Mouse (Mus musculus) macrophage (primary cell): Measurements from ENCODE around the gene Dnase1l3. TPM values are rescaled to one million over a fixed set of nuclear protein-coding genes. Genes with fewer than 3 reads are reported as not detected.

Experiments used
- H3K27ac ChIP-seq: fragments of 350-480 bp; formaldehyde crosslinking; 2 replicates; pipeline ENCODE4 v1.9.0; 2021
- H3K36me3 ChIP-seq: fragments of 350-480 bp; formaldehyde crosslinking; 2 replicates; pipeline ENCODE4 v1.9.0; 2021; ENCODE audit errors: inconsistent target
- H3K4me3 ChIP-seq: fragments of 350-480 bp; formaldehyde crosslinking; 2 replicates; pipeline ENCODE4 v1.9.0; 2021; ENCODE audit errors: inconsistent target
- H3K79me2 ChIP-seq: fragments of 350-480 bp; formaldehyde crosslinking; 2 replicates; pipeline ENCODE4 v1.9.0; 2021; ENCODE audit errors: inconsistent target
- WGBS: methylation state at CpG from one replicate; pipeline ENCODE4 v1.1.7; 2026; ENCODE audit warnings: inconsistent platforms; ENCODE audit not compliant: missing documents; 5-methylcytosine and 5-hydroxymethylcytosine counted together
- polyA plus RNA-seq: library from polyadenylated mRNA; stranded (reverse); fragments of 250-400 nt; gene quantifications from 3 replicates; pipeline ENCODE4 v1.2.4, GENCODE M21; 2018; ENCODE audit warnings: inconsistent platforms

The Dnase1l3 gene
- polyA plus RNA-seq, 1 experiment from 2014 or later: 0.40 TPM

DNA sequence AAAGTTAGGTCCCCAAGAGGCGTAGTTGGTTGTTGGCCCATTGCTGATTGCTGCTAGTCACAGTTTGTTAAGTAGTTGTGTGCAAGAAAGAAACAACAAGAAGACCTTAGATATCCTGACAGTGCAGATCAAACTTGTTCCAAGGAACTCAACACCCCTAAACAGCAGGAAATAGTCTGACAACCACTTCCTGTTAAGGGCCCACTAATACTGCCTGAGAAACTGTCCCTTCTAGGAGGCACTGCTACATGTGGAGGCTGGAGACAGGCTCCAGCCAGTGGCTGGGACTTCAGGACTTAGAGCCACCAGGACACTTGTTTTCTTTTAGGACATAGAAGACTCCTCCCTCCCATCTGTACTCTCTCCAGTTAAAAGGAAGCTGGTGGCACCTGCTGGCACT, 16.9 kb downstream of the Dnase1l3 start:
- H3K4me3 ChIP-seq: no peak overlapping the region
- 88% methylated on average over 1 of the region's 1 CpGs for WGBS
- no peak overlapping the region for H3K27ac ChIP-seq
- no peaks in the 10 kb centered on the region for H3K79me2 ChIP-seq
- H3K36me3 ChIP-seq: no peaks in the 10 kb centered on the region

DNA sequence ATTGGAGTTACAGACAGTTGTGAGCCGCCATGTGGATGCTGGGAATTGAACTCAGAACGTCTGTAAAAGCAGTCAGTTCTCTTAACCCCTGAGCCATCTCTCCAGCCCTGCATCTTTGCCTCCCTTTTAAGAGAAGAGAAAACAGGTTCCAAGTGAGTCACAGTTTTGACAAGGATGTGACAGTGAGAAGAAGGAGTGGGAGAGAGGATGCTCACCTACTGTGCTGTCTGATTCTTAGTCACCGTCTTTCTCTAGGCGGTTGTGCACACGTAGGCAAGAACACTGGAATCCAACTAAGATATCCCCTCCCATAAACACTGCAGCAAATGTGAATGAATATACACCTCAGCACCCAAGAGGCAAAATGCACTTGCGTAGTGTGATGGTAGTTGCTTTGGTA, 19.2 kb downstream of the Dnase1l3 start:
- Histone ChIP-seq H3K27ac (no peak overlapping the region), H3K4me3 (no peak overlapping the region), H3K36me3 (no peaks in the 10 kb centered on the region), H3K79me2 (no peaks in the 10 kb centered on the region)
- WGBS: 97% methylated on average over 6 of the region's 6 CpGs

DNA sequence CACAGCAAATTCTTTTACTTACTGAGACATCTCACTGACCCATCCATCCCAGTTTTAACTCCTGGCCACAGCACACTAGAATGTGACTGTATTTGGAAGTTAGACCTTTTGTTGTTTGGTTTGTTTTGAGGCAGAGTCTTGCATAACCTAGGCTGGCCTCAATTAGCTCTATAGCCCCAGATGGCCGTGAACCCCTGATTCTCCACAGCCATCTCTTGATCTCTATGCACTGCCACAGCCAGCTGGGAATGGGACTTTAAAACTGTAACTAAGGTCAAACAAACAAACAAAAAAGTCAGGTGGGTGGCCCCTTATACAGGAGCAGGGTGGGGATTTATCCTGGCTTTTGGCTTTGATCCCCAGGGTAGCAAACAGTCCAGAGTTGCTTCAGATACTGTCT, 19.7 kb downstream of the Dnase1l3 start:
- no peaks in the 10 kb centered on the region for H3K36me3 ChIP-seq
- WGBS: 88% methylated on average over 1 of the region's 1 CpGs
- no peaks in the 10 kb centered on the region for H3K79me2 ChIP-seq
- H3K27ac ChIP-seq: no peak overlapping the region
- H3K4me3 ChIP-seq: no peak overlapping the region

DNA sequence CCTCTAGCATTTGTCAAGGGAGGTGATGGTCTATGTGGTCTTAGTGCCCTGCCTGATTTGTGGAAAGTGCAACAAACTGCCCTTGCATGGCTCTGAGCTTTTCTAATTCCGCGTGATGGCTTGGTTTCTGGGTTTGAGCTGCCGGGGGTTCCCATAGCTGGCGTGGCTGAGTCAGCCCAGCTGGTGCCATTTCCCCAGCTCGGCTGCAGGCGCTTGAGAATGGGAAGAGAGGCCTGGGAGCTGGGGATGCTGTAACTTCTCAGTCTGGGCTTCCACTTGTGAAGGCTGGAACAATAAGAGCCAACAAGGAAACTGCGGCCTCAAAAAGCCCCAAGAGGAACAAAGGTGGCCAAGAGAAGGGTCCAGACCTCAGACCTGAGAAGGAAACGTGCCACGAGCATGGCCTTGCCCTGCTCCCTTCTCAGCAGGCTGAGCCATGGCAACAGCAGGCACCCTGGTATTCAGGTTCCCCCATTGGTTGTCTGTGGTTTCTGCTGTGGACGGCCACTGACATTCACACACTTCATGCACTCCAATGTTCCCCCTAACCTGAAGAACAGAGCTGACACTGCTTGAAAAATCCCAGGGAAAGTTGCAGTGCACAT, 22.4 kb downstream of the Dnase1l3 start:
- no peak overlapping the region for H3K27ac ChIP-seq
- WGBS: 28% methylated on average over 10 of the region's 10 CpGs
- no peaks in the 10 kb centered on the region for H3K36me3 ChIP-seq
- no peaks in the 10 kb centered on the region for H3K79me2 ChIP-seq
- H3K4me3 ChIP-seq: no peak overlapping the region

DNA sequence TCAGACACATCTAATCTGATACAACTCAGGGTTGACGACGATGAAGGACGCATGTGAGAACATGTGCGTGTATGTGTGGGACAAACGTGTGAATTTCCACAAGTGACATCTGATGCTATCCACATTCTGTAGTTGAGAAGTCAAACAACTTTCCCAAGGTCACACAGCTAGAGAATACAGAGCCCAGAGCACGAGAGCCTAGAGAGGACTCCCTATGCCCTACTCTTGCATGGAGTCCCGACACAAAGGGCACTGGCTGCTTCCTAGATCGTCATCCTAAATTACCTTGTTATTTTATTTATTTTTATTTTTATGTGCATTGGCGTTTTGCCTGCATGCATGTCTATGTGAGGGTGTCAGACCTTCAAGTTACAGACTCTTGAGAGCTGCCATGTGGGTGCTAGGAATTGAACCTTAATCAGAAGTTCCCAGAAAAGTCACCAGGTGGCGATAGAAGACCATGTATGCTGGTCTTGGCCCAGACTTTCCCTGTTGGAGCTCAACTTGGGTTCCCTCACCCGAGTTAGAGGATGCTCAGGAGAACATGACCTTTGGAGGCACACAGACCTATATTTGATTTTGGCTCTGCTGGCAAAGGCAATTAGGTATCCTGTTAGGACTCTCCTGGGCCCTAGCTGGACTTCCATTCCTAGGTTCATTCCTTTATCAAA, 30.0 kb downstream of the Dnase1l3 start:
- H3K36me3 ChIP-seq: no peaks in the 10 kb centered on the region
- WGBS: 54% methylated on average over 11 of the region's 11 CpGs
- H3K27ac ChIP-seq: no peak overlapping the region
- no peaks in the 10 kb centered on the region for H3K79me2 ChIP-seq
- no peak overlapping the region for H3K4me3 ChIP-seq

DNA sequence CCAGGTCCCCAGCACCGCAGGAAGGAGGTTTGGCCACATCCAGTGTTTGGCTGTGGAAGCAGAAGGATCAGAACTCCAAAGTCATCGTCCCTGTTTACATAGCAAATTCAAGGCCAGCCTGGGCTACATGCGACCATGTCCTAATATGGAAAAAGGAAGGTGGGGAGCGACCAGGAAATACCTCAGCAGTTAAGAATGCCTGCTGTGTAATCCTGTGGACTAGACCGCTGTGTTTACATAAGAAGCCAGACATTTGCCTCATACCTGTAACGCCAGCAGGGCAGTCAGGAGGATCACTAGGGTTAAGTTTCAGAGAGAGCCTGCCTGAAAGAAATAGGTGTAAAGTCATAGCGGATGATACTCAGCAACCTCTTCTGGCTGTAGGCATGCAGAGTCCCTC, 31.2 kb downstream of the Dnase1l3 start:
- H3K79me2 ChIP-seq: no peaks in the 10 kb centered on the region
- H3K27ac ChIP-seq: no peak overlapping the region
- WGBS: 74% methylated on average over 7 of the region's 7 CpGs
- no peak overlapping the region for H3K4me3 ChIP-seq
- H3K36me3 ChIP-seq: no peaks in the 10 kb centered on the region

DNA sequence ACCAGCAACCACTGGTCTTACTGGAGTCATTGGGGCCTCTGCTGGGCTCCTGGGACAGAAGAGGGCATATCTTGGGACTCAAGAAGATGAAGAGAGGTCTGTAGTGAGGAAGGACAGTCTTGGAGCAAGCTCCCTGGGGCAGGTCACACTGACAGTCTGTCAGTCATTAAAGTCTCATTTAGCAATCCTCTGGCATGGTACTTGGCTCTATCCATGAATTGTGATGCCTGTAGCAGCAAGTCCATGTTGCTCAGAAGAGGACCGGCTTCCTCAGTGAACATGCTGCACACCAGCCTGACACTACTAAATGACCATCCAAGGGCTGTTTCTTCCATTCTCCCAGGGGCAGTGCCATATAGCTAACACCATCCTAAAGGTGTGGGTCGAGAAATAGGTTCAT, 31.7 kb downstream of the Dnase1l3 start:
- Histone ChIP-seq H3K36me3 (no peaks in the 10 kb centered on the region), H3K4me3 (no peak overlapping the region), H3K79me2 (no peaks in the 10 kb centered on the region), H3K27ac (no peak overlapping the region)
- 94% methylated on average over 2 of the region's 2 CpGs for WGBS

DNA sequence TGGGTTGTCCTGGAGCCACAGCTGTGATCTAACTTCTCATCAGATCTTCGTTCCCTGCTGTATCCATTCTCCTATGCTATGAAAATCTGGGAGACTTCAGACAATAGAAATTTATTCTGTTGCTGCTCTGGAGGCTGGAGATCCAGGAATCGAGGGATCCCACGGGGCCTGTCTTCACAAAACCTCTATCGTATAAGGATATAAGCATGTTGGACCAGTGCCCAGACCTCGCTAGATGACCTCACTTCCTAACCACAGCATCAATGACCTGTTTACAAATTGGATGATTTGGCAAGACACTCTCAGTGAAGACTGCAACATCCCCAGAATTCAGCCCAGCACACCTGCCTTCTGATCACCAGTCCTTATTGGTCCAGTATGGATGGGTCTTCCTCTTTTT, 32.7 kb downstream of the Dnase1l3 start:
- WGBS: 51% methylated on average over 5 of the region's 5 CpGs
- H3K79me2 ChIP-seq: no peaks in the 10 kb centered on the region
- no peaks in the 10 kb centered on the region for H3K36me3 ChIP-seq
- H3K27ac ChIP-seq: no peak overlapping the region
- H3K4me3 ChIP-seq: no peak overlapping the region

DNA sequence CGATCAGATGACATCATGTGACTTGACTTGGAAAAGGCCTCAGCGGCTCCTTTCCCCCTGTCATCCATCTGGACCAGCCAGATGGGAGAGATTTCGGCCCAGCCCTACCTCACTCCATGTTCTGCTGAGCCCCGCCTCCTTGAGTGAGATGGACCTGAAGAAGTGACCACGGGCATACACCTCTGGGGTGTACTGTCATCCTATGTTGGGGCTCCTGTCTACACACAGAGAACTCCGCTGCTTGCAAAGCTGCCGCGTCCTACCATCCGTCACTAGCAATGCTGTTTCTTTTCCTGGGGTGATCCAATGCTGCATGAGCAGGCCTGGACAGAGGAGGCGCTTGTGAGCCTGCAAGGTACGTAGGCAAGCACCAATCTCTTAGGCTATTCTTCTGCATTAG, 33.8 kb downstream of the Dnase1l3 start:
- Histone ChIP-seq H3K27ac (no peak overlapping the region), H3K79me2 (no peaks in the 10 kb centered on the region), H3K4me3 (no peak overlapping the region), H3K36me3 (no peaks in the 10 kb centered on the region)
- 70% methylated on average over 11 of the region's 11 CpGs for WGBS

DNA sequence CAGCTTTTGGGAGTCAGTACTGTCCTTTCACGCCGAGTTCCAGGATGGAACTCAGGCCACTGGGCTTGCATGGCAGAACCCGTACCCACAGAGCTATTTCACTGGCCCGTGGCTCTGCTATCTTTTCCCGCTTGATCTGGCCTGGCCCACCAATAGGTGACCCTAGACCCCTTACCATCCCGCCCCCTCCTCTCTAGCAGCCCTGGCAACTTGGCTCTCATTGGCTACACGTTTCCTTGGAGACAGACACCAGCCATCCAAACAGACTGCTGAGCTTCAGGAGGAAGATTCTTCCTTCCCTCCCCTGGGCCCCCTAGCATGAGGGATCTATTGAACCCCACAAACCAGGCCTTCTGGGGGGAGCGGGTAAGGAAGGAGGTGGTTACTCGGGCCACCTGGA, 37.3 kb downstream of the Dnase1l3 start, which contains the start of gene Gm45521:
Gene Gm45521 (plus strand): TSS at position 240 of the 400 bp plus-strand sequence.
- WGBS: 90% methylated on average over 9 of the region's 9 CpGs
- H3K4me3 ChIP-seq: no peak within 1 kb of the TSS
- H3K36me3 ChIP-seq: no peaks in the 10 kb centered on the region
- H3K27ac ChIP-seq: no peak within 1 kb of the TSS
- H3K79me2 ChIP-seq: no peaks in the 10 kb centered on the region

DNA sequence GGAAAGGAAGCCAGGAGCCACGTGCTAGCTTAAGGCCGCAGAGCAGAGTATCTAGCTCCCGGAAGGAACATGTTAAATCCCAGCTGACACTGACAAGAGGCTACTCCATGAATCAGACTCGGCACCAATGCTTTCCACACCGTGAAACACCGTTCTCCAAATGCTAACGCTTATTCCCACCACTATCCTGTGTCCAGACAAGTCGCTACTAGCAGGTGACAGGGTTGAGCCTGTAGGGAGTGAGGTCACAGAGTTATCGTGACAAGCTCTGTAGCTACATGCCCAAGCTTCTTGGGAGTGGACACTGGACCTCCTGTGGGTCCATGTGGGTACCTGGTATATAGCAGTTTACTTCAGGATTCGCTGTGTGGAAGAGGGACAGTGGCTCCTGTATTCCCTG, 37.9 kb downstream of the Dnase1l3 start:
- no peaks in the 10 kb centered on the region for H3K79me2 ChIP-seq
- no peak overlapping the region for H3K4me3 ChIP-seq
- H3K27ac ChIP-seq: no peak overlapping the region
- H3K36me3 ChIP-seq: no peaks in the 10 kb centered on the region
- 96% methylated on average over 10 of the region's 10 CpGs for WGBS

DNA sequence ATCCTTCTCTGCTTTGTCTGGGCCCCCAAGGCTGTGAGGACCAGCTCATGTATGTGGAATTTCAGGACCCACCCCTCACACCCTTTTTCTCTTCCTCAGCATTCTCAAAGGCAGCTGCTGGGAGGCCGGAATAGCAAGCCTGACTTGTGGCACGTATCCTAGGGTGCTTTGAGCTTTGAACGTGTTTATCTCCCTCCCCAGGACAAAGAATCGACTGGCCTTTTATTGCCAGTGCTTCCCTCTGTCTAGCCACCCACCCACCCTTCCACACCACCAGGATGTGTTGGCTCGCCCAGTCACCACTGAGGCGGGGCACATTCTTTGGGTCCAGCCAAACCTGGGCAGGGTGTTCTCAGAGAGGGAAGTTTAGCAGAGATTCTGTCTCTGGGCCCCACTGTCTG, 40.3 kb downstream of the Dnase1l3 start:
- H3K27ac ChIP-seq: no peak overlapping the region
- H3K4me3 ChIP-seq: no peak overlapping the region
- WGBS: 88% methylated on average over 6 of the region's 6 CpGs
- H3K79me2 ChIP-seq: no peaks in the 10 kb centered on the region
- H3K36me3 ChIP-seq: no peaks in the 10 kb centered on the region

DNA sequence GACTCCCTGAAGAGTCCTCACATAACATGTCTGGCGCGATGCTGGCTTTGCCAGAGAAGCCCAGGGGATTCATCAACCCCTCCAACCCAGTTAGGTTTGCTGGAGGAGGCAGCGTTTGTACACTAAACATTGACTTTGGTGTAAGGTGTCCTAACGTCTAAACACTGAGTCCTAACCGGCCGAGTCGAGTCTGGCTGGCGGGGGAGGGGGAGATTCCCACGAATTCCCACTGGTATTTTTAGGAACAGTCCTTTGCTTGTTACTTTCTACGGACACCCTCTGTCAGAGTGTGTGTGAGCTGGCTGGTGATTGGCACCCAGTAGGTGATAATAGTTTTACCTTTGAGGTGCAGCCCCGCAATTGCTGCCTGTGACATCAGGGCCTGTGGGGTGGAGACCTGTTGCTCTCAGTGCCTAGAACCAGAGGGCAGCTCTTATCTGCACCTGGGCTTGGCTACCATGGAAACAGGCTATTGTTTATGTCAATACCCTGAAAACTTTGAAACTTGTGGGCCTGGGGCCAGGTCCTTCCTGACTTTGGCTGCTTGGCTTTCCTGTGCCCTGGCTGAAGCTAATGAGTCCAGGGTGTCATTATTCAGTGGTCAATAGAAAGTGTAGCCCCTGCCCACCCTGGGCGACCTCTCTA, 41.6 kb downstream of the Dnase1l3 start:
- Histone ChIP-seq H3K36me3 (no peaks in the 10 kb centered on the region), H3K79me2 (no peaks in the 10 kb centered on the region), H3K4me3 (no peak overlapping the region), H3K27ac (no peak overlapping the region)
- 84% methylated on average over 12 of the region's 12 CpGs for WGBS

DNA sequence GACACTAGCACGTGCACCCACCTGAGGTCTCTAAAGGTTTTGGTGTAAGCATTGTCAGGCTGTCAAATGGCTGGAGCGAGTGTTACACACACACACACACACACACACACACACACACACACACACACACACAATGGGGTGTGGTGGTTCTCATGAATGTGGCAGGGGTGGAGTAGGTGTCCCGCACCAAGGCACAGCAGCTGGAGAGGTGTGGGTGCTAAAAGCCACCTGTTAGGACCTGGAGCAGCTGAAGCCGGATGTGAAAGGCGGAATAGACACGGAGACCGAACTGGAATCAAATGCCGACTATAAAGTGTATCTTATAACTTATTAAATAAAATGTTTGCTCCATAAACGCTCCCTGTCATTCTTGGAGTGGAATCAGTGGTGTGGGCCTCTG, 43.1 kb downstream of the Dnase1l3 start:
- H3K27ac ChIP-seq: no peak overlapping the region
- no peaks in the 10 kb centered on the region for H3K36me3 ChIP-seq
- WGBS: 96% methylated on average over 8 of the region's 9 CpGs
- H3K79me2 ChIP-seq: no peaks in the 10 kb centered on the region
- H3K4me3 ChIP-seq: no peak overlapping the region

DNA sequence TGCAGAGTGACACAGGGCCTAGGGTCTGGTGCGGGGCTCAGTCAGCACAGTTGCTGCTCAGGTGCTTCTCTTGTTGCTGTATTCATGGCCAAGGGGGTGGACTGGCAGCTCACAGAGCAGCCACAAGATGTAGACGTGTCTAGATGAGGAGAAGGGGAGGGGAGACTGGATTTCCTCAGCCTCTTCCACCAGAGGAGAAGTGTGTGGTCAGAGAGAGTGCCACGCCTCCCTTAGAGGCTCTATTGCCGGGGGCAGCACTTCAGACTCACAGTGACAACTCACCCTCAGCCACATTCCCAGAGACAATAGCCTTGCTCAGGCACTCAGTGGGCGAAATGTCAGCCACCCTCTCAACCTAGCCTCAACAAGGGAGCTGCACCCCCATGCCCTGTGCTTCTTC, 49.1 kb downstream of the Dnase1l3 start:
- H3K27ac ChIP-seq: no peak overlapping the region
- H3K36me3 ChIP-seq: no peaks in the 10 kb centered on the region
- 78% methylated on average over 5 of the region's 5 CpGs for WGBS
- no peak overlapping the region for H3K4me3 ChIP-seq
- no peaks in the 10 kb centered on the region for H3K79me2 ChIP-seq
